Mouse (Mus musculus): Measurements from ENCODE around the gene Rpl29. TPM values are rescaled to one million over a fixed set of nuclear protein-coding genes. Genes with fewer than 3 reads are reported as not detected.

The Rpl29 gene
- polyA plus RNA-seq, 1 experiment, result 237 TPM

GRCm38 (mm10) chr9:106460401-106461025, 31.3 kb downstream of the Rpl29 start:
- Histone ChIP-seq H3K4me3 (ENCODE audit: low read depth, low read length) (no peak overlapping the region), H3K36me3 (ENCODE audit: control insufficient read depth, insufficient read depth, low read length, poor library complexity, severe bottlenecking) (no peaks in the 10 kb centered on the region)
- no peak for TF ChIP-seq CTCF (IDR thresholded peaks at IDR 0.05; ENCODE audit: low read depth, low read length)
- no peak for TF ChIP-seq POLR2A (IDR thresholded peaks at IDR 0.05; ENCODE audit: insufficient read depth, low read length)
- TF ChIP-seq EP300 (IDR thresholded peaks at IDR 0.05; ENCODE audit: insufficient read depth, low read depth, low read length), result no peak

GRCm38 (mm10) chr9:106461026-106461415, 31.8 kb downstream of the Rpl29 start:
- no peak for TF ChIP-seq EP300 (IDR thresholded peaks at IDR 0.05; ENCODE audit: insufficient read depth, low read depth, low read length)
- no peak for TF ChIP-seq CTCF (IDR thresholded peaks at IDR 0.05; ENCODE audit: low read depth, low read length)
- no peak for TF ChIP-seq POLR2A (IDR thresholded peaks at IDR 0.05; ENCODE audit: insufficient read depth, low read length)
- Histone ChIP-seq H3K27ac (ENCODE audit: insufficient read depth, low read length) (no peak overlapping the region), H3K9me3 (replicated peaks; ENCODE audit: control insufficient read depth, insufficient read depth, low read length, poor library complexity, severe bottlenecking) (no peaks in the 10 kb centered on the region), H3K4me1 (ENCODE audit: control insufficient read depth, insufficient read depth, low read length) (peaks cover 14% of the 10 kb centered on the region), H3K27me3 (ENCODE audit: control insufficient read depth, insufficient read depth, low read length, poor library complexity, severe bottlenecking) (no peaks in the 10 kb centered on the region), H3K36me3 (ENCODE audit: control insufficient read depth, insufficient read depth, low read length, poor library complexity, severe bottlenecking) (no peaks in the 10 kb centered on the region), H3K4me3 (ENCODE audit: low read depth, low read length) (no peak overlapping the region), H3K9ac (ENCODE audit: low read depth, poor library complexity, severe bottlenecking) (no peak overlapping the region)

More at GRCm38 (mm10) chr9:106460401-106461025, 31.3 kb downstream of the Rpl29 start:
- peaks cover 14% of the 10 kb centered on the region for H3K4me1 ChIP-seq (ENCODE audit: control insufficient read depth, insufficient read depth, low read length)
- no peak overlapping the region for H3K27ac ChIP-seq (ENCODE audit: insufficient read depth, low read length)
- H3K9me3 ChIP-seq (replicated peaks; ENCODE audit: control insufficient read depth, insufficient read depth, low read length, poor library complexity, severe bottlenecking), result no peaks in the 10 kb centered on the region
- no peak overlapping the region for H3K9ac ChIP-seq (ENCODE audit: low read depth, poor library complexity, severe bottlenecking)
- H3K27me3 ChIP-seq (ENCODE audit: control insufficient read depth, insufficient read depth, low read length, poor library complexity, severe bottlenecking), result no peaks in the 10 kb centered on the region

- Histone ChIP-seq H3K9me3 (replicated peaks; ENCODE audit: control insufficient read depth, insufficient read depth, low read length, poor library complexity, severe bottlenecking) (no peaks in the 10 kb centered on the region), H3K4me3 (ENCODE audit: low read depth, low read length) (no peak overlapping the region), H3K9ac (ENCODE audit: low read depth, poor library complexity, severe bottlenecking) (no peak overlapping the region), H3K27me3 (ENCODE audit: control insufficient read depth, insufficient read depth, low read length, poor library complexity, severe bottlenecking) (no peaks in the 10 kb centered on the region), H3K4me1 (ENCODE audit: control insufficient read depth, insufficient read depth, low read length) (peaks cover 9% of the 10 kb centered on the region), H3K27ac (ENCODE audit: insufficient read depth, low read length) (no peak overlapping the region), H3K36me3 (ENCODE audit: control insufficient read depth, insufficient read depth, low read length, poor library complexity, severe bottlenecking) (no peaks in the 10 kb centered on the region)
- no peak for TF ChIP-seq EP300 (IDR thresholded peaks at IDR 0.05; ENCODE audit: insufficient read depth, low read depth, low read length)
- TF ChIP-seq CTCF (IDR thresholded peaks at IDR 0.05; ENCODE audit: low read depth, low read length), result no peak
Measured at GRCm38 (mm10) chr9:106461641-106462429, 32.6 kb downstream of the Rpl29 start.

GRCm38 (mm10) chr9:106462430-106462800, 33.2 kb downstream of the Rpl29 start:
- Histone ChIP-seq H3K36me3 (ENCODE audit: control insufficient read depth, insufficient read depth, low read length, poor library complexity, severe bottlenecking) (no peaks in the 10 kb centered on the region), H3K27me3 (ENCODE audit: control insufficient read depth, insufficient read depth, low read length, poor library complexity, severe bottlenecking) (no peaks in the 10 kb centered on the region), H3K4me3 (ENCODE audit: low read depth, low read length) (no peak overlapping the region), H3K27ac (ENCODE audit: insufficient read depth, low read length) (no peak overlapping the region), H3K9ac (ENCODE audit: low read depth, poor library complexity, severe bottlenecking) (no peak overlapping the region), H3K9me3 (replicated peaks; ENCODE audit: control insufficient read depth, insufficient read depth, low read length, poor library complexity, severe bottlenecking) (no peaks in the 10 kb centered on the region), H3K4me1 (ENCODE audit: control insufficient read depth, insufficient read depth, low read length) (peaks cover 6% of the 10 kb centered on the region)
- TF ChIP-seq CTCF (IDR thresholded peaks at IDR 0.05; ENCODE audit: low read depth, low read length) (no peak), POLR2A (IDR thresholded peaks at IDR 0.05; ENCODE audit: insufficient read depth, low read length) (no peak), EP300 (IDR thresholded peaks at IDR 0.05; ENCODE audit: insufficient read depth, low read depth, low read length) (no peak)

- Histone ChIP-seq H3K4me1 (ENCODE audit: control insufficient read depth, insufficient read depth, low read length) (peaks cover 3% of the 10 kb centered on the region), H3K27me3 (ENCODE audit: control insufficient read depth, insufficient read depth, low read length, poor library complexity, severe bottlenecking) (no peaks in the 10 kb centered on the region), H3K27ac (ENCODE audit: insufficient read depth, low read length) (no peak overlapping the region), H3K36me3 (ENCODE audit: control insufficient read depth, insufficient read depth, low read length, poor library complexity, severe bottlenecking) (no peaks in the 10 kb centered on the region), H3K4me3 (ENCODE audit: low read depth, low read length) (peak overlapping the region; percentile 31), H3K9ac (ENCODE audit: low read depth, poor library complexity, severe bottlenecking) (no peak overlapping the region), H3K9me3 (replicated peaks; ENCODE audit: control insufficient read depth, insufficient read depth, low read length, poor library complexity, severe bottlenecking) (no peaks in the 10 kb centered on the region)
- TF ChIP-seq POLR2A (IDR thresholded peaks at IDR 0.05; ENCODE audit: insufficient read depth, low read length) (no peak), CTCF (IDR thresholded peaks at IDR 0.05; ENCODE audit: low read depth, low read length) (no peak), EP300 (IDR thresholded peaks at IDR 0.05; ENCODE audit: insufficient read depth, low read depth, low read length) (no peak)
Measured at GRCm38 (mm10) chr9:106463122-106464063, 34.1 kb downstream of the Rpl29 start.
